Mouse (Mus musculus): ENCODE data around the gene Hist1h2ad. TPM values are rescaled to one million over a fixed set of nuclear protein-coding genes. Genes with fewer than 3 reads are reported as not detected.
"Not testable (repeated sequence)": the region's sequence is repeated elsewhere in the genome, so short reads cannot be mapped to it uniquely, and the experiment has no call there.

Gene Hist1h2ad
- 6.1 and 13.9 TPM in 2 replicates for polyA plus RNA-seq (2012; rRNA removed)
- polyA plus RNA-seq (2014; fragmentation: Nextera tagmentation; extraction: Ambion mirVana) = 1.2 and 5.3 TPM in 2 replicates

GRCm38 (mm10) chr13:23573898-23574524, at the start of gene Hist1h2ad, which contains the start of gene Hist1h2bf:
Gene Hist1h2ad, plus strand, starts transcription at chr13:23574381.
Gene Hist1h2bf, minus strand, starts transcription at chr13:23574196.
- Histone ChIP-seq H3K27ac (replicated peaks; ENCODE audit: low read depth, low read length) (peak within 1 kb of the TSS; percentile 93), H3K4me1 (ENCODE audit: control insufficient read depth, insufficient read depth, low read length) (peaks cover 21% of the 10 kb centered on the region), H3K9ac (ENCODE audit: low read depth, low read length, severe bottlenecking) (peak within 1 kb of the TSS; percentile 58), H3K4me3 (replicated peaks; ENCODE audit: low read length) (peak within 1 kb of the TSS; percentile 40), H3K4me2 (replicated peaks; ENCODE audit: low read depth, low read length, severe bottlenecking) (peak within 1 kb of the TSS; percentile 63)
- TF ChIP-seq POLR2A (IDR thresholded peaks at IDR 0.05; ENCODE audit: borderline replicate concordance, extremely low read depth, insufficient read depth, insufficient read length) = peak; percentile 31; the same call in 1 of the 2 replicates
- WGBS = 0% methylated on average over 29 of the region's 42 CpGs
- H3K36me3 ChIP-seq (ENCODE audit: control insufficient read depth, insufficient read depth, low read length); H3K9me3 ChIP-seq (ENCODE audit: control insufficient read depth, low read length); H3K27me3 ChIP-seq (ENCODE audit: control insufficient read depth, insufficient read depth, low read length): not testable (repeated sequence)
- peak; percentile 100 for DNase-seq (ENCODE audit: low spot score)
- ATAC-seq (ENCODE audit: low FRiP score, low read depth) = peak; percentile 87

GRCm38 (mm10) chr13:23524654-23525053, 49.5 kb upstream of the Hist1h2ad start:
- H3K4me2 ChIP-seq (replicated peaks; ENCODE audit: low read depth, low read length, severe bottlenecking) = no peak overlapping the region
- no peak overlapping the region for H3K27ac ChIP-seq (replicated peaks; ENCODE audit: low read depth, low read length)
- no peaks in the 10 kb centered on the region for H3K36me3 ChIP-seq (ENCODE audit: control insufficient read depth, insufficient read depth, low read length)
- no peaks in the 10 kb centered on the region for H3K27me3 ChIP-seq (ENCODE audit: control insufficient read depth, insufficient read depth, low read length)
- no peak overlapping the region for H3K4me3 ChIP-seq (replicated peaks; ENCODE audit: low read length)
- no peak for ATAC-seq (ENCODE audit: low FRiP score, low read depth)
- no peak for TF ChIP-seq POLR2A (IDR thresholded peaks at IDR 0.05; ENCODE audit: borderline replicate concordance, extremely low read depth, insufficient read depth, insufficient read length)
- no peaks in the 10 kb centered on the region for H3K9me3 ChIP-seq (ENCODE audit: control insufficient read depth, low read length)
- DNase-seq (ENCODE audit: low spot score) = peak; percentile 85
- WGBS = 10% methylated on average over 5 of the region's 5 CpGs
- peaks cover 6% of the 10 kb centered on the region for H3K4me1 ChIP-seq (ENCODE audit: control insufficient read depth, insufficient read depth, low read length)
- no peak overlapping the region for H3K9ac ChIP-seq (ENCODE audit: low read depth, low read length, severe bottlenecking)

GRCm38 (mm10) chr13:23525901-23526300, 48.3 kb upstream of the Hist1h2ad start:
- Histone ChIP-seq H3K9me3 (ENCODE audit: control insufficient read depth, low read length) (no peaks in the 10 kb centered on the region), H3K4me3 (replicated peaks; ENCODE audit: low read length) (peak overlapping the region; percentile 36), H3K36me3 (ENCODE audit: control insufficient read depth, insufficient read depth, low read length) (no peaks in the 10 kb centered on the region), H3K27ac (replicated peaks; ENCODE audit: low read depth, low read length) (no peak overlapping the region), H3K9ac (ENCODE audit: low read depth, low read length, severe bottlenecking) (peak overlapping the region; percentile 28; the same call in 1 of the 2 replicates), H3K4me1 (ENCODE audit: control insufficient read depth, insufficient read depth, low read length) (peaks cover 6% of the 10 kb centered on the region), H3K4me2 (replicated peaks; ENCODE audit: low read depth, low read length, severe bottlenecking) (peak overlapping the region; percentile 40), H3K27me3 (ENCODE audit: control insufficient read depth, insufficient read depth, low read length) (no peaks in the 10 kb centered on the region)
- no peak for TF ChIP-seq POLR2A (IDR thresholded peaks at IDR 0.05; ENCODE audit: borderline replicate concordance, extremely low read depth, insufficient read depth, insufficient read length)
- DNase-seq (ENCODE audit: low spot score) = no peak
- no peak for ATAC-seq (ENCODE audit: low FRiP score, low read depth)
- 1% methylated on average over 10 of the region's 10 CpGs for WGBS

- peaks cover 6% of the 10 kb centered on the region for H3K4me1 ChIP-seq (ENCODE audit: control insufficient read depth, insufficient read depth, low read length)
- H3K9me3 ChIP-seq (ENCODE audit: control insufficient read depth, low read length) = no peaks in the 10 kb centered on the region
- peak overlapping the region; percentile 36 for H3K4me3 ChIP-seq (replicated peaks; ENCODE audit: low read length)
- TF ChIP-seq POLR2A (IDR thresholded peaks at IDR 0.05; ENCODE audit: borderline replicate concordance, extremely low read depth, insufficient read depth, insufficient read length) = no peak
- peak; percentile 71 for ATAC-seq (ENCODE audit: low FRiP score, low read depth)
- peak; percentile 95 for DNase-seq (ENCODE audit: low spot score)
- H3K9ac ChIP-seq (ENCODE audit: low read depth, low read length, severe bottlenecking) = peak overlapping the region; percentile 28; the same call in 1 of the 2 replicates
- H3K36me3 ChIP-seq (ENCODE audit: control insufficient read depth, insufficient read depth, low read length) = no peaks in the 10 kb centered on the region
- 2% methylated on average over 17 of the region's 17 CpGs for WGBS
- no peaks in the 10 kb centered on the region for H3K27me3 ChIP-seq (ENCODE audit: control insufficient read depth, insufficient read depth, low read length)
- H3K27ac ChIP-seq (replicated peaks; ENCODE audit: low read depth, low read length) = 0 out of 2 replicates have a peak overlapping the region, but pooled peaks have one; percentile 6
- H3K4me2 ChIP-seq (replicated peaks; ENCODE audit: low read depth, low read length, severe bottlenecking) = peak overlapping the region; percentile 40
Measured at GRCm38 (mm10) chr13:23526312-23526711, 47.9 kb upstream of the Hist1h2ad start.

- no peak for ATAC-seq (ENCODE audit: low FRiP score, low read depth)
Measured at GRCm38 (mm10) chr13:23529005-23529404, 45.2 kb upstream of the Hist1h2ad start.

More at GRCm38 (mm10) chr13:23529005-23529404, 45.2 kb upstream of the Hist1h2ad start:
- Histone ChIP-seq H3K36me3 (ENCODE audit: control insufficient read depth, insufficient read depth, low read length) (no peaks in the 10 kb centered on the region), H3K4me3 (replicated peaks; ENCODE audit: low read length) (no peak overlapping the region), H3K4me2 (replicated peaks; ENCODE audit: low read depth, low read length, severe bottlenecking) (no peak overlapping the region), H3K27ac (replicated peaks; ENCODE audit: low read depth, low read length) (no peak overlapping the region), H3K9me3 (ENCODE audit: control insufficient read depth, low read length) (no peaks in the 10 kb centered on the region), H3K9ac (ENCODE audit: low read depth, low read length, severe bottlenecking) (no peak overlapping the region), H3K27me3 (ENCODE audit: control insufficient read depth, insufficient read depth, low read length) (no peaks in the 10 kb centered on the region), H3K4me1 (ENCODE audit: control insufficient read depth, insufficient read depth, low read length) (peaks cover 19% of the 10 kb centered on the region)
- no peak for TF ChIP-seq POLR2A (IDR thresholded peaks at IDR 0.05; ENCODE audit: borderline replicate concordance, extremely low read depth, insufficient read depth, insufficient read length)
- WGBS = 73% methylated on average over 5 of the region's 5 CpGs
- DNase-seq (ENCODE audit: low spot score) = no peak
